ENCODE assay signal across 9 mouse cellular contexts in genomic region chr19:41071500-41071899, GRCm38 (mm10). TPM values are rescaled to one million over a fixed set of nuclear protein-coding genes. Genes with fewer than 3 reads are reported as not detected.
DNase-seq lines count a peak whose midpoint lies in the region; ATAC-seq and TF ChIP-seq lines count a peak whose summit lies in the region.
"Had no signal": no experiment of that assay in that cellular context is flagged by ENCODE, and none has a peak within 500 bp of the region (broad histone marks: within the 10 kb centered on the region; RNA-seq: fewer than 3 reads in every experiment).

No protein-coding gene starts in this region.

- no peak overlapping the region for H3K4me2 ChIP-seq in kidney, embryonic 16.5 days (replicated peaks; ENCODE audit: low read depth, low read length)
- H3K4me2 ChIP-seq in stomach, postnatal 0 days (replicated peaks; ENCODE audit: low read depth): no peak overlapping the region
- H3K4me2 ChIP-seq: embryonic facial prominence, embryonic 13.5 days had no signal

- ATAC-seq in kidney, embryonic 16.5 days (ENCODE audit: low FRiP score, low TSS enrichment): no peak
- ATAC-seq in frontal cortex, adult (ENCODE audit: low TSS enrichment): peak; percentile 95
- peak; percentile 67 for ATAC-seq in inflammation-experienced regulatory T-cells, adult 6 months
- peak; percentile 91 for ATAC-seq in monocyte, adult 5-6 weeks (replicated peaks; ENCODE audit: insufficient number of reproducible peaks, low FRiP score, low TSS enrichment, poor library complexity, severe bottlenecking)
- ATAC-seq in stomach, postnatal 0 days (ENCODE audit: low FRiP score, low TSS enrichment): peak; percentile 64

- 12% methylated on average over 8 of the region's 8 CpGs for WGBS in kidney, embryonic 16.5 days
- 7% methylated on average over 8 of the region's 8 CpGs for WGBS in stomach, postnatal 0 days

- no peak overlapping the region for H3K27ac ChIP-seq in kidney, embryonic 16.5 days (ENCODE audit: low read length)
- no peak overlapping the region for H3K27ac ChIP-seq in stomach, postnatal 0 days (replicated peaks)
- H3K27ac ChIP-seq: embryonic facial prominence, embryonic 13.5 days had no signal

- DNase-seq in kidney, adult 18-20 months: peak; percentile 85
- peak; percentile 76 for DNase-seq in cerebellum, adult 8-10 months
- peak; percentile 83 to 86 for DNase-seq in left cerebral cortex, postnatal 36 days (ENCODE audit: low spot score in 2 of 2)
- peak; percentile 93 for DNase-seq in stomach, postnatal 0 days (ENCODE audit: low spot score)

- H3K9ac ChIP-seq in kidney, embryonic 16.5 days (replicated peaks; ENCODE audit: low read length): no peak overlapping the region
- H3K9ac ChIP-seq in stomach, postnatal 0 days (ENCODE audit: low read length): no peak overlapping the region
- H3K9ac ChIP-seq: embryonic facial prominence, embryonic 13.5 days had no signal

- H3K36me3 ChIP-seq in kidney, embryonic 16.5 days (ENCODE audit: insufficient read depth, low read length): no peaks in the 10 kb centered on the region
- no peaks in the 10 kb centered on the region for H3K36me3 ChIP-seq in stomach, postnatal 0 days (ENCODE audit: control insufficient read depth, insufficient read depth, low read length)
- H3K36me3 ChIP-seq: embryonic facial prominence, embryonic 13.5 days had no signal

- TF ChIP-seq CTCF in stomach, postnatal 0 days (IDR thresholded peaks at IDR 0.05; ENCODE audit: low read depth): peak; percentile 100

- H3K27me3 ChIP-seq in kidney, embryonic 16.5 days (ENCODE audit: insufficient read depth, low read length): no peaks in the 10 kb centered on the region
- no peaks in the 10 kb centered on the region for H3K27me3 ChIP-seq in stomach, postnatal 0 days (ENCODE audit: control insufficient read depth, insufficient read depth, low read length)

- H3K4me1 ChIP-seq in kidney, embryonic 16.5 days (ENCODE audit: insufficient read depth, low read length): no peaks in the 10 kb centered on the region
- H3K4me1 ChIP-seq in stomach, postnatal 0 days (replicated peaks; ENCODE audit: control insufficient read depth, insufficient read depth): no peaks in the 10 kb centered on the region
- H3K4me1 ChIP-seq: embryonic facial prominence, embryonic 13.5 days had no signal

- intact Hi-C loops in left cerebral cortex, postnatal 36 days (cut with DNase I): no loop called here

- no peak for TF ChIP-seq EP300 in stomach, postnatal 0 days (optimal IDR thresholded peaks at IDR 0.05)

- no peak overlapping the region for H3K4me3 ChIP-seq in kidney, embryonic 16.5 days (ENCODE audit: low read length)
- no peak overlapping the region for H3K4me3 ChIP-seq in stomach, postnatal 0 days (ENCODE audit: low read depth, low read length)
- H3K4me3 ChIP-seq: embryonic facial prominence, embryonic 13.5 days had no signal

- no peaks in the 10 kb centered on the region for H3K9me3 ChIP-seq in kidney, embryonic 16.5 days (ENCODE audit: low read length)
- no peaks in the 10 kb centered on the region for H3K9me3 ChIP-seq in stomach, postnatal 0 days (ENCODE audit: control insufficient read depth, low read length)
- H3K9me3 ChIP-seq: embryonic facial prominence, embryonic 13.5 days had no signal

RNA-seq across cellular contexts. Expression of gene Opalin, which starts 5.4 kb away (rescaled TPM):
- polyA plus RNA-seq in kidney, embryonic 16.5 days (2015; fragmentation: Nextera tagmentation; extraction: Ambion mirVana): not detected in 2 replicates
- polyA plus RNA-seq in inflammation-experienced regulatory T-cells, adult 6 months (2017; shearing (Covaris generic)): not detected
- 10 to 100 TPM in 1 of 2 experiments, 1 to 10 TPM in 1; 7.7 to 18.0 TPM for total RNA-seq in left cerebral cortex, postnatal 36 days (2021)
- not detected in 3 replicates for total RNA-seq in monocyte, adult 5-6 weeks (2017)
- polyA plus RNA-seq in stomach, postnatal 0 days (2015; fragmentation: Nextera tagmentation; extraction: Ambion mirVana): not detected in 2 replicates
- polyA plus RNA-seq: embryonic facial prominence, embryonic 13.5 days had no signal

RNA-seq across cellular contexts. Expression of gene Dntt, which starts 42.4 kb away (rescaled TPM):
- polyA plus RNA-seq in kidney, embryonic 16.5 days (2015; fragmentation: Nextera tagmentation; extraction: Ambion mirVana): 0.15 TPM in 1 of 2 replicates, not detected in the other
- under 1 TPM in 2 of 3 experiments, not detected in 1; 0.18 to 0.42 TPM for polyA plus RNA-seq in inflammation-experienced regulatory T-cells, adult 6 months (2017; shearing (Covaris generic))
- not detected for total RNA-seq in left cerebral cortex, postnatal 36 days (2021)
- 0.39 TPM in 1 of 3 replicates, not detected in the others for total RNA-seq in monocyte, adult 5-6 weeks (2017)
- not detected in 2 replicates for polyA plus RNA-seq in stomach, postnatal 0 days (2015; fragmentation: Nextera tagmentation; extraction: Ambion mirVana)
- polyA plus RNA-seq: embryonic facial prominence, embryonic 13.5 days had no signal
